Mouse (Mus musculus) fat pad, adult 2 months (tissue): ENCODE data around the gene Esyt3.
A peak's percentile ranks its signal among the peaks of the same experiment; 100 is the strongest.

Experiments
- DNase-seq: peaks from one replicate; pipeline ENCODE4 v3.0.0-alpha.2; 2011; ENCODE audit warnings: low read depth, low spot score; ENCODE audit errors: extremely low read depth

Gene Esyt3

GRCm38 (mm10) chr9:99357921-99358692, at the start of gene Esyt3:
Esyt3 (minus strand) TSS chr9:99358557.
- no peak for DNase-seq

GRCm38 (mm10) chr9:99401288-99401974, 43.1 kb upstream of the Esyt3 start:
- no peak for DNase-seq

DNA sequence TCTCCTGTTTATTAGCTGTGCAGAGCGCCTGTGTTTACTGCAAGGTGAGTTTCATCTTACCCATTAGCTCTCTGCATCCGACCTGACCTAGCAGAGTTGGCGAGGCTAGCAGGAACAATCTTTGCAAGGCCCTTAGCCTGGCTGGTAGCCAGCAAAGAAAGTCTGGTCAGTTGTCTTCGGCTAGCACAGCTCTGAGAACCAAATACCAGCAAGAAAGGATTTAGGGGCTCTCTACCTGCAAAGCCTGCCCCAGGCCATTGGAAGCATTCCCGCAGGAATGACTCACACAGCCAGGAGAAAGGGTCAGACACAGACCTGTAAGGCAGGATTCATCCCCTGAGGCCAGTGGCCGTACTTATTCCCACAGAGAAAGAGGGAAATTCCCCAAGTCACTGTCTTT, 42.4 kb upstream of the Esyt3 start:
- peak; percentile 14 for DNase-seq

DNA sequence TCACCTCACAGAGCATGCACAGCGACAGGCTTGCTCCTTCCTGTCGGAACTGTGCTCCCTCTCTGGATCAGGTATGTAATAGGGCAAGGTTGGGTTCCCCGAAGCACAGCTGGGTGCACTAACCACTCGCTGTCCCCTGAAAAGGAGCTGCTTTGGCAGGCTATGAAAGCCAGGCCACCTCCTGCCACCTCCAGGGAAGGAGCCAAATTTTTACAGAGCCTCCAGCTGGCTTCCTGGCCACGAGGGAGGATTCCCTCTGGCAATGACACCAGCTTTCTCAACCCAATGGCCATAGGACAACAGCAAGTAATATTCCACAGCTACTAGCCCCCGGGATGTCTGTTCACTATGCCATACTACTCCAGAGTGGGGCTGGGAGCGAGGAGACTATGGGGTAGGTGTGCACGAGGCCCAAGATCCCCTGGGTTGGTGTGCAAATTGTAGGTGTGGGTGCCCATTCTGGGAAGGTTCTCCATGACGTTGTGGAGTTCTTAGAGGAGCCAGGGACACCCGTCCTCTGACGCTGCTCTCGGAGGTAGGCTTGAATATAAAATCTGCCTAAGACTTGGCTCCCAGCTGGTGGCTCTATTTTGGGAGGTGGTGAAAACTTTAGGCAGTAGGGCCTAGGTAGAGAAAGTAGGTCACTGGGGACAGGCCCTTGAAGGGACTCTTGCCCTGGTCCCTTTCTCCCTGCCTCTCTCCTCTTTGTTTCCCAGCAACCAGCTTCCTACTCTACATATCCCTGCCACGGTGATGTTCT, 38.9 kb upstream of the Esyt3 start:
- no peak for DNase-seq

DNA sequence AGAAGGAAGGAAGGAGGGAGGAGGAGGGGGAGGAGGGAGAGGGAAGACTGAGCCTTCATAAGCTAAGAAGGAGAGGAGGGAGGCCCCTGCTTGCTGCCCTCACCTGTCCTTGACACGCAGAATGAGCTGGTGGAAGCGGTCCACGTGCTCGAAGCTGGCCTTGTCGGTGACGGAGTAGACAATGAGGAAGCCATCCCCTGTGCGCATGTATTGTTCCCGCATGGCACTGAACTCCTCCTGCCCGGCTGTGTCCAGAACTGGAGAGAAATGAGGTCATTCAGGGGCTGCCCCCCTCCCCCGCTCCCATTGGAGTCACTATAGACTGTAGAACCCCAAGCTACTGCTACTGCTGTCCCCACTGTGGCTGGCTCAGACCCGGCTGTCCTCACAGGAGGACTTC, 36.0 kb upstream of the Esyt3 start:
- DNase-seq: no peak

DNA sequence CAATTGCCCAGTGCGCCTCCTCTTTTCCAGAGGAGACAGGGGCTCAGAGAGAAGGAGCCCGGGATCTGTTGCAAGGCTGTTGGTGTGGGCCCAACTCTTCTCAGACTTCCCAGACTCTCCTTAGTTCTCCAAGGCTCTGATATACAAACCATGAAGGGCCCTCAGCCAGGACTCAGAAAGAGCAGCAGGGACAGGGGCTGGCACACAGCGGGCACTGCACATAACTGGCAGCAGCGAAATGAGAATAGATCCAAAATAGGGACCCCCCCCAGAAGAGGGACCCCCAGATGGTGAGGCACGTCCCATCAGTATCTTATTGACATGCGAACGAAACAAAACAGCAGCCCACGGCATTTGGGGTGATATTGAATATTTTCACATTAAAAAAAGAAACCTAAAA, 34.8 kb upstream of the Esyt3 start:
- no peak for DNase-seq

- no peak for DNase-seq
These were observed 33.2 kb upstream of the Esyt3 start for GRCm38 (mm10) chr9:99391557-99391956.

GRCm38 (mm10) chr9:99390716-99391115, 32.4 kb upstream of the Esyt3 start:
- no peak for DNase-seq

DNA sequence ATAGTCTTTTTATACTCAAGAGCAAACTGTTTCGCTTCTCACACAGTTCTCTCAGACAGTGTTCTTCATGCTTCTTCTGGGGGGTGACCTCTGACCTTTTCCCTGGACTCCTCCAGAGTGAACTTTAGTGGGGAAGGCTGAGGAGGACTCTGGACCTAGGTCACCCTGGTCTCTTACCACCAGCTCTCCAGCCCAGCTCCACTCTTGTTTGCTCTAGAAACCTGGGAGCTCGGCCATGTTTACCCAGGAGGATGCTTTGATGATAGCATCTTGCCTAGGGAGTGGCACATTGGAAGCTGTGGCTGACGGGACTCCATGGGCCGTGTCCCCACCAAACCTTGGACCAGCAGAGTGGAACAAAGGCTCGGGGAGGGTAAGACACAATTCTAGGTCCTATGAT, 31.8 kb upstream of the Esyt3 start:
- DNase-seq: no peak

- DNase-seq: no peak
These were observed 31.1 kb upstream of the Esyt3 start for GRCm38 (mm10) chr9:99389506-99389905.

GRCm38 (mm10) chr9:99388856-99389255, 30.5 kb upstream of the Esyt3 start:
- DNase-seq: no peak

DNA sequence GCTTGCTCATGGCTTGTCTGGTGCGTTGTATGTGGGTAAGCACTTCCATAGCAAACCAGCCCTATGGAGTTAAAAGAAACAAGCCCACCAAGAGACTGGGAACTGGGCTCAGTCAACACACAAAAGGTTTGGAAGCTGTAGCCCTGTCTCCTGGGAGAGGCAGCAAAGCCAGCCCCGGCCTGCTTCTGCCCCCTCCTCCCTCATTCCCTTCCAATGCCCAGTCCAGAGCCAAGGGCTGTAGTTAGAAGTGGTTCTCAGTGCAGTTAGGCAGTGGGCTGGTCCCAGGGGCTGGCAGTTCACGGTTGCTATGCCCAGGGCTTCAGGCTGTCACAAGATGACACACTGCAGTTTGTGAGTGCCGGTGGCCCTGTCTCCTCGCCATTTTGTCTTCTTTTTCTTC, 29.7 kb upstream of the Esyt3 start:
- DNase-seq: no peak

DNA sequence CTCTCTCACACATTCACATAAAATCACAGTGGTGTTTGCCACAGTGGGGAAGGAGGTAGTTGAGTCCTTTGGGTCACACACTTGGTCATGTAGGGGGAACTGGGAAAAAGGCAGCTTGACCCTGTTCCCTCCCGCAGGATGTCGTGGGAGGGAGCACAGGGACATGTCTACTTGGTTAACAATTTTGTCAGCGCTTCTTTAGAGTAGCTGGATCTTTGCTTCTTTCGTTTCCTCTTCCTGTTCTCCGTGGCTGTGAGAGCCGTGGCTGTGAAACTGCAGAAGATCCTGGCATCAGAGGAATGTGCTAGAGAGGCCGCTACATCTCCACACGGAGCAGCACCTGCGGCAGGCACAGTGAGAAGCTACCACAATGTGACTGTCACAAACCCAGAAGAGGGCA, 24.2 kb upstream of the Esyt3 start:
- no peak for DNase-seq

DNA sequence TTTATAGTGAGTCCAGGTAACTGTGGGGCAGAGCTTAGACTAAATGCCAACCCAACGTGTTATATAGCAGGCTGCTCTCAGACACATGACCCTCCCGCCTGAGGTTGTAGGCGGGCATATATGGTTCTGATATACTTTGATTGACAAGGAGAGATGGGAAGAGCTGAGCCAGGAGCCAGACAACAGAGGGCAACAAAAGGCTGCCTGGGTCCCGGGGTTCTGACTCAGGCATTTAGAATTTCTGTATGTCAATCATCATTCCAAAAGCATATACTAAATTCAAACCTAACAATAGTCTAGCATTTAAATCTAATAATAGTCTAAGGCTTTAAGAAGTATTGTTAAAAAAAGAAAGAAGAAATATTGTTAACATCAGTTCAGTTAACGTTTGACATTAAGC, 20.8 kb upstream of the Esyt3 start:
- no peak for DNase-seq

DNA sequence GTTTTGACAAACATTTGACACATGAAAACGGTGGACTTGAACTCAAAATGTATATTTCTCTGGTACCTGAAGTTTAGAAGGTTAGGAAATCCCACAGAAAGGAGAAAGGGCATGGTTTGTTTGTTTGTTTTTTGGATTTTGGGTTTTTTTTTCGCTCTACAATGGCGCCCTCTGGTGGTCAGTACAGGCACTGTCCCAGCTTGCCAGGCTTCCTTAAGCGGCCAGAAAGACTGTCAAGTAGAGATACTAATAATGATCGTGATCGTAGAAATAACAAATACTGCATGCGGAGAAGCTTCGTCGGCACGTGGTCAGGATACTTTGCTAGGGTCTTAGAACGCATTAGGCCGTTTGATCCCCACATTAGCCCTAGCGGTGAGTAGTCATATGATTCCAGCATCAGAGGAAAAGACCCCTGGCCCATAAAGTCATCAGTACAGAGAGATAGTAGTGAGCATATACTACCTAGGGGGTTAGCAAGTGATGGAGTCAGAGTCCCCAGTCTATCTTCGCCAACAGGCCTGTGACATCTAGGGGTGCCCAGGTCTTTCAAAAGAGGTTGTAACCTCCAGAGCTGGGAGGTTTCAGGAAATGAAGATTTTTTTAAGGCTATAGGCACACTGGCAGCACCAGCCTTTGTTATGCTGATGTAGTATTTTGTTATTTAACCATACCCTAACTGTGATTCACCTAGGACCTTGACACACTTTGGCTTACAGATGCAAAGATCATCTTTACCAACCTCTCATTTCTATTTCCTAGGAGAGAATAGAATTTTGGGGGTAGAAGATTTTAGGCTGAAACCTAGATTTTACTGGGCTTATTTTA, 18.4 kb upstream of the Esyt3 start:
- no peak for DNase-seq

DNA sequence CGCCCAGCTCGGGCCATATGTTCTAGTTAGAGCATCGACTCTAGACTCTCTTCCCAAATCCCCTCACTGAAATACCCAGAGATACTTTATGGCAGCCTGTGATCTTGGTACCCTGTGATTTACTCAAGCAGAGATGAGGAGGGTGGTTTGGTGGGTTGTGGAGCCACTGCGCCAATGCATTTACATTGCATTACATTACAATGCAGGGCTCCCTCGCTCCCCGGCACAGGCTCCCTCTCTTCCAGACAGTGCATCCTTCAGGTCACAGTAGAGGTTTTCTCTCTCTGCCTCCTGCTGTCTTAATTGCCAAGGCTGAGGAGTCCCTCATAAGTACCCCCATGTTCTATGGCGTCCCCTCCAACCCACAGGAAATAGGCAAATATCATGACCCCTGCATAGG, 10.1 kb upstream of the Esyt3 start:
- DNase-seq: no peak

DNA sequence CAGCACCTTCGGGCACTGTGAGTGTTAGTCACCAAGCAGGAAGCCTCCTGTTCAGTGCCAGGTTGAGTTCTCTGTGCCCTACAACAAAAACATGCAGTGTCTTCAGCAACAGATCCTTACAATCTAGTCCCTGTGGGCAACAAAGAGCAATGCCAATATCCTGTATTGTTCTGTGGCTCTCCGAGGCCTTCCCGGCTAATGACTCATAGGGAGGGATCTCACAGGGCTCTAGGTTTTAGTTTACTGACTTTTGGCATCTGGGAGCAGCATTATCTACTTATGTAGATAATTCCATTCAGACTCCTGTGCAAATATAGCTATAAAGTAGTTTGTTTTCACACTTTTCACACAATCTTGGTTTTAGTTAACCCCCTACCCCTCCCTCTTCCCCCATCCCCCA, 7.5 kb upstream of the Esyt3 start:
- DNase-seq: no peak

GRCm38 (mm10) chr9:99363076-99363475, 4.7 kb upstream of the Esyt3 start:
- no peak for DNase-seq

- DNase-seq: no peak
These were observed 3.6 kb upstream of the Esyt3 start for GRCm38 (mm10) chr9:99361946-99362345.

GRCm38 (mm10) chr9:99359012-99359411, 655 bp upstream of the Esyt3 start:
- DNase-seq: no peak

DNA sequence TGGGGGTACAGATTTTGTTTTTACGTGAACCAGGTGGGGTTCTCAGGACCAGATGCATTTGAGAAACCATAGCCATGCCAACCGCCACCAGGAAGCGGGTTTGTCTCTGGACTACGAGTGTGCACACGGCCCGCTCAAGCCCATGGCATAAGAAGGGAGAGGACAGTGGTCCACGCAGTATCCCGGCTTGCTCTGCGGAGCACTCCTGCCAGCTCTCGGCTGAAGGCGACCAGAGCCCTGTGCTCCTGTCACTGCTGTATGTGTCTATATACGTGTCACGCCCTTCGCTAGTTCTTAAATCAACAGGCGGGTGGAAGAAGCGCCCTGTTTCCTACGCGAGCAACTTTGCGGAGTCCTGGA, 816 bp downstream of the Esyt3 start:
- no peak for DNase-seq
